Mouse (Mus musculus) hindbrain, embryonic 10.5 days (tissue): ENCODE measurements around the gene Ulk4. TPM values are rescaled to one million over a fixed set of nuclear protein-coding genes. Genes with fewer than 3 reads are reported as not detected.

ENCODE experiments used
- DNase-seq: peaks from one replicate; pipeline ENCODE4 v3.0.0-alpha.2; 2017; ENCODE audit warnings: low spot score
- H3K27ac ChIP-seq: fragments of 300-500 bp; sonication (generic); 2 replicates; pipeline ENCODE4 v1.5.1; 2016; ENCODE audit warnings: mild to moderate bottlenecking, moderate library complexity
- H3K27me3 ChIP-seq: fragments of 300-500 bp; sonication (generic); 2 replicates; pipeline ENCODE4 v1.6.1; 2016; ENCODE audit warnings: mild to moderate bottlenecking; ENCODE audit not compliant: poor library complexity, insufficient read depth, severe bottlenecking
- H3K36me3 ChIP-seq: fragments of 300-500 bp; sonication (generic); 2 replicates; pipeline ENCODE4 v1.6.1; 2016; ENCODE audit warnings: mild to moderate bottlenecking, moderate library complexity
- H3K4me1 ChIP-seq: fragments of 300-500 bp; sonication (generic); replicated peaks from 2 replicates; pipeline ENCODE4 v1.6.1; 2016; ENCODE audit warnings: mild to moderate bottlenecking
- H3K4me3 ChIP-seq: fragments of 300-500 bp; sonication (generic); 2 replicates; pipeline ENCODE4 v1.5.1; 2016; ENCODE audit warnings: mild to moderate bottlenecking, moderate library complexity
- H3K9me3 ChIP-seq: fragments of 300-500 bp; sonication (generic); 2 replicates; pipeline ENCODE4 v1.6.1; 2016; ENCODE audit warnings: mild to moderate bottlenecking, moderate library complexity
- WGBS: fragments of 180-500 bp; shearing (Covaris S2); methylation state at CpG from one replicate; pipeline ENCODE4 v1.1.7; 2016; 5-methylcytosine and 5-hydroxymethylcytosine counted together
- polyA plus RNA-seq: library from polyadenylated mRNA; unstranded; fragments of >200 nt; fragmentation: Nextera tagmentation; extraction: Ambion mirVana; gene quantifications from 2 replicates; pipeline ENCODE4 v1.2.1, GENCODE M21; 2016

Gene Ulk4
- polyA plus RNA-seq, 1 experiment from 2014 or later, result 123 TPM

DNA sequence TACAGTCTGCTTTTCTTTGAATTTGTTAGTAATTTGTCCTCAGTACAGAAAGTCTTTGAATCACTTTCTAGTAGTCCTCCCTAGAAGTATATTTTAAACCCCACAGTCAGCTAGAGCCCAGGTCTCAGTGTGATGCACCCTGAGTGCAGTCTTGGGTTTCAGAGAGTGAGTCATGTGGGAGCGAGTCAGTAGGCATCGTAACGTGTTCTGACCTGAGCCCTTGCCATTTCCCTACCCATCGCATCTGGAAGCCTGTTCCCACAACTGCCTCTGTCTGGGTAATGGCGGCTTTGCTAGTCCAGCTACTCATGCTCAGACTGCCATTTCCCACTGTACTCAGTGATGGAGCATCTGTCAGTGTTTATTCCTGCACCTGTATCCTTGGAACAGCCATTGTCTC lies 318.9 kb downstream of the Ulk4 start:
- H3K27ac ChIP-seq, result no peak overlapping the region
- H3K4me1 ChIP-seq, result peaks cover 5% of the 10 kb centered on the region
- no peak for DNase-seq
- H3K27me3 ChIP-seq, result no peaks in the 10 kb centered on the region
- H3K36me3 ChIP-seq, result peaks cover 100% of the 10 kb centered on the region
- H3K9me3 ChIP-seq, result no peaks in the 10 kb centered on the region
- no peak overlapping the region for H3K4me3 ChIP-seq
- 92% methylated on average over 5 of the region's 5 CpGs for WGBS

DNA sequence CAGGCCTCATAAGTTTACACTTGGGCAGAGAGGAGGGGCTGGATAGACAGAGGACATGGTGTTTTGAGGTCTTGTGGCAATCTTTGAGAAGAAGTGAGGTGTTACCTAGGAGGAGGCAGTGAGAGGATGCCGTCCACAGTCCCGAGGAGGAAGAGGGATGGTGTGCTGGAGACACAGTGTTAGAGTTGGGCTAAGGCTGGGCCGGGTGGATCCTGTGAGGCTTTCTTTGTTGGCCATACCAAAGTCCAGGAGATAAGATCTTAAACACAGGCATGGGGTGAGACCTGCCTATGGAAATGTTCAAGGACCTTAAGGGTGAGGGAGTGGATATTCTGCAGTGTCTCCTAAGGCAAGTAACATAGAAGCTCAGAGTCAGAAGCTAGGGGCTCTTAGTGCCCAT lies 325.1 kb downstream of the Ulk4 start:
- H3K36me3 ChIP-seq, result peaks cover 79% of the 10 kb centered on the region
- H3K9me3 ChIP-seq, result no peaks in the 10 kb centered on the region
- no peak for DNase-seq
- 0 out of 2 replicates have a peak, but pooled peaks cover 3% of the 10 kb centered on the region for H3K4me1 ChIP-seq
- no peak overlapping the region for H3K4me3 ChIP-seq
- no peaks in the 10 kb centered on the region for H3K27me3 ChIP-seq
- no peak overlapping the region for H3K27ac ChIP-seq
- WGBS, result 90% methylated on average over 3 of the region's 3 CpGs

DNA sequence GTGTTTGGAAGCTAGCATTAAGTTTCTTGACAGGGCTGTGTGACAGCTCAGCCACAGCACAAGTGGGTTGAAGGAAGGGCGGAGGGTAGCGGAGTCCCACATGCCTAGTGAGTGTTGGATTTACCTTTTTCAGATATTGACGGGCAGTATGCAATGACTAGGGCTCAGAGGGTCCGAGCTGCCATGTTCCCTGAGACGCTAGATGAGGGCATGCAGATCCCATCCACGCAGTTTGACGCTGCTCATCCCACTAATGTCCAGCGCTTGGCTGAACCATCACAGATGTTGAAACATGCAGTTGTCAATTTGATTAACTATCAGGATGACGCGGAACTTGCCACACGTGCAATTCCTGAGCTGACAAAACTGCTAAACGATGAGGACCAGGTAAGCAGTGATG lies 326.2 kb downstream of the Ulk4 start:
- peaks cover 68% of the 10 kb centered on the region for H3K36me3 ChIP-seq
- DNase-seq, result no peak
- no peaks in the 10 kb centered on the region for H3K9me3 ChIP-seq
- no peaks in the 10 kb centered on the region for H3K27me3 ChIP-seq
- WGBS, result 97% methylated on average over 12 of the region's 12 CpGs
- no peak overlapping the region for H3K4me3 ChIP-seq
- 0 out of 2 replicates have a peak, but pooled peaks cover 6% of the 10 kb centered on the region for H3K4me1 ChIP-seq
- H3K27ac ChIP-seq, result no peak overlapping the region

DNA sequence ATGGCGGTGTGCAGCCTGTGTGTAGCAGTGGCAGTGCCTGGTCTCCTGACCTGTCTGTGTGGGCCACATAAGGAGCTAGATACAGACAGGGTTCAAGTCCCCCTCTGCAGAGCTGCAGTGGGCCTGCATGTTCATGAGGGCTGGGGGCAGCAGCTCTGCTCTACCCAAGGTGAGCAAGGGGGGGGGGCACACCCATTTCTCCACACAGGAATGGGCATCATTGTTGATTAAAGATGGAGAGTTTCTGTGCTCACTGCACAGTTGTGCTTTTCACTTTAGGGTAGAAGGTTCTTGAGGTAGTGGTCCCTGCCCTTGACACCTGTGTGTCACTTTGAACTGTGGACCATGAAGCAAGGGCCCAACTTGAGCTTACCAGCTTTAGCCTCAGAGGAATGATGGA lies 328.2 kb downstream of the Ulk4 start:
- Histone ChIP-seq H3K27ac (no peak overlapping the region), H3K9me3 (no peaks in the 10 kb centered on the region), H3K36me3 (peaks cover 52% of the 10 kb centered on the region), H3K4me3 (no peak overlapping the region), H3K27me3 (no peaks in the 10 kb centered on the region), H3K4me1 (peaks cover 9% of the 10 kb centered on the region; the same call in 1 of the 2 replicates)
- WGBS, result 94% methylated on average over 1 of the region's 1 CpGs
- DNase-seq, result no peak

DNA sequence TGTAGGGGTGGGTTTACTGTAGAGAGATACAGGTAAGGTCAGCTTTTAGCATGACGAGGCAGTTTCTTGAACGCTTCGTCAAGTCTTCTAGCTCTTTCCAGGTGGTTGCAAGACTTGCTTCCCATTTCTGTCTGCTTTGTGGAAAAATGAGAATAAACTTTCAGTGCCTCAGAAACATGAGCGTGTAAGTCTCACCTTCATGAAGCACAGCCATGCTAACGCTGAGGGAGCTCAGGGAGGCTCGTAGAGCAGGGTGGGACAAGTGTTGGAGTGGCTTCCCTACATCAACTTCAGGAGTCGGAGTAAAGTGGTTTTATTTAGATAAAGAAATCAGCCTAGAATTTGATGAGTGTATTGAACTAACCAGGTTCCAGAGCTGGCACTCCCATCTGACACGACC lies 330.9 kb downstream of the Ulk4 start:
- Histone ChIP-seq H3K27ac (no peak overlapping the region), H3K27me3 (no peaks in the 10 kb centered on the region), H3K4me3 (no peak overlapping the region), H3K36me3 (peaks cover 43% of the 10 kb centered on the region), H3K4me1 (peaks cover 20% of the 10 kb centered on the region; the same call in 1 of the 2 replicates), H3K9me3 (no peaks in the 10 kb centered on the region)
- 91% methylated on average over 8 of the region's 8 CpGs for WGBS
- no peak for DNase-seq

DNA sequence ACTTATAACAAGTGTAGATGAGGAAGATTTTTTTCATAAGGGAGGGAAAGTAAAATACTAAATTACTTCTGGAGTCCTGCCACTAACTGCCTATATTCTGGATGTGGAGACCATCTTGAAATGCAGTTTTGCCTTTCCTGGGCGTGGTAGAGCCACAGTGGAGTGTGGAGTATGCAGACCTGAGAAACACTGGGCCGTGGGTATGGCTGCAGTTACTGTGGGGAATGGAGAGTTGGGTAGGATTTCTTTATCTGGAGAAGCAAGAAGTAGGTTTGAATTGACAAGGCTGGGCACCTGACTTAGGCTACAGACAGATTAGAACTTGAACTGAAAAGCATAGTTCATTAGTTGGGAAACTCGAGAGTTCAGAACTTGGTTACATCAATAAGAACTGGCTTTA lies 332.8 kb downstream of the Ulk4 start:
- Histone ChIP-seq H3K36me3 (peaks cover 42% of the 10 kb centered on the region), H3K27me3 (no peaks in the 10 kb centered on the region), H3K4me1 (peaks cover 38% of the 10 kb centered on the region), H3K4me3 (no peak overlapping the region), H3K27ac (no peak overlapping the region), H3K9me3 (no peaks in the 10 kb centered on the region)
- DNase-seq, result no peak
- WGBS, result 82% methylated on average over 3 of the region's 3 CpGs

DNA sequence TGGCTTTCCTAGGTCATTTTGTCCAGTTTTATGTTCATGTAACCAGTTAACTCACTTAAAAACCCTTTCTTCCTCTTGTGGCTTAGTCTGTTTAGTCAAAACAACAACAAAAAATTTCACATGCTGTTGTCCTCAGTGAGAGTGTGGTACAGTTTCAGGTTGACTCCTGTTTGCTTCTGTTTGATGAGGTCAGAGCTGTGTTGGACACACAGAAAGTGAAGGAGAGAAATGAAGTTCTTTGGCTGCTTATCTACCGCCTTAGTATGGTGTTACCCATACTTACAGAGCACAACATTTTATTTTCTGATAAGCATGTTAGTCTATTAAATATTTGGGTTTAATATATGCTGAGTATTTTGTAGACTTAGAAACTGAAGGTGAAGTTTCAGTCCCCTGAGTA lies 333.2 kb downstream of the Ulk4 start:
- no peak for DNase-seq
- Histone ChIP-seq H3K9me3 (no peaks in the 10 kb centered on the region), H3K27ac (no peak overlapping the region), H3K4me3 (no peak overlapping the region), H3K36me3 (peaks cover 43% of the 10 kb centered on the region), H3K27me3 (no peaks in the 10 kb centered on the region), H3K4me1 (peaks cover 39% of the 10 kb centered on the region)
- WGBS, result 99% methylated on average over 1 of the region's 1 CpGs

DNA sequence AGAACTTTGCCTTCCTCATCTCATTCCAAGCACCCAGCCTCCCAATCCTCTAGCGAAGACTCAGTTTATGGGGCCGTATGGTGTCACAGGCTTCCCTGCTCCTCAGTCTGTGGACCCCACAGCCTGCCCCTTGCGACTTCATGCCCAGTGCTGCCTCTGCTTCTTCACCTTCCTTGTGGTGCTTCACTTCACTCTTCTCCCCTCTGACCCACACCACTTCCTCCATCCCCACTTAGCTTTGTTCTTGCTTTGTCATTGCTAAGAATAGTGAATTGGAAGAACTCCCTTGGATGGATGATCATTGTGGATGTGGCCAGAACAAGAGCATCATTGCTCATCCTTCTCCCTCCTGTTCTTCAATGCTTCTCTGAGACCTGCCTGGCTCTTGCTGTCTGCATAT lies 336.1 kb downstream of the Ulk4 start:
- Histone ChIP-seq H3K9me3 (no peaks in the 10 kb centered on the region), H3K36me3 (peaks cover 54% of the 10 kb centered on the region), H3K4me1 (peaks cover 63% of the 10 kb centered on the region), H3K4me3 (no peak overlapping the region), H3K27me3 (no peaks in the 10 kb centered on the region), H3K27ac (no peak overlapping the region)
- DNase-seq, result no peak
- 90% methylated on average over 3 of the region's 3 CpGs for WGBS

DNA sequence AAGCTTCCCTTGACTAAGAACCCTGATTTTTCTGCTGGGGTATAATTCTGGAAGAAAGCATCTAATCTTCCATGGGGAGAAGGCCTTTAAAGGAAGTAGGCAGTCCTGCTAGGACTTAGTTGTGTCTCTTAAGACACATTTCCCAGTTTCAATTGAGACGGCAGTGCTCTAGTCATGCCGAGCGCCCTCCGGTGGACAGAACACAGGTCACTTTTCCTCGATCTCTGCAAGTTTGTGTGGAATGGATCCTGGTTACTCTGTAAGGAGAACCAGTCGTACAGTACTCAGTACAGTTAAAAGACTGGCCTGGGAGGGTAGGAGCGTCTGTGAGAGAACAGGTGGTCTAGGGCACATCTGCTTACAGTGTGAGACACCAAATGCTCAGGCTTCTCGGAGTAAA lies 340.6 kb downstream of the Ulk4 start:
- Histone ChIP-seq H3K27me3 (no peaks in the 10 kb centered on the region), H3K27ac (no peak overlapping the region), H3K4me1 (peaks cover 71% of the 10 kb centered on the region), H3K36me3 (peaks cover 34% of the 10 kb centered on the region), H3K9me3 (no peaks in the 10 kb centered on the region), H3K4me3 (peak overlapping the region; percentile 76)
- peak; percentile 64 for DNase-seq
- WGBS, result 39% methylated on average over 8 of the region's 8 CpGs

DNA sequence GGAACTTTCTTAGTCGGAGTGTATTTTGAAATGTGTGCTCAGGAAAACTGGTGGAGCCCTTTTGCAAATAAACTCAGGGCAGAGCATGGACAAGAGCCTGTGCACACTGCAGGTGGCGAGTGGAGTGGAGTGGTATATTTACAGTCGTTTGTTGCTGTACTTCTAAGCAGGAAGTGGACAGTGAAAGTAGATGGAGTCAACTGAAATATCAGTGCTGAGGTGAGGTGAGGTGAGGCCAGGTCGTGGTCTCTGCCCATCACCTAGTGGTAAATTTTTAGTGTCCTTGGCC lies 341.4 kb downstream of the Ulk4 start:
- DNase-seq, result no peak
- WGBS, result 30% methylated on average over 4 of the region's 4 CpGs
- no peaks in the 10 kb centered on the region for H3K27me3 ChIP-seq
- H3K4me3 ChIP-seq, result peak overlapping the region; percentile 76
- peaks cover 27% of the 10 kb centered on the region for H3K36me3 ChIP-seq
- peaks cover 66% of the 10 kb centered on the region for H3K4me1 ChIP-seq
- H3K27ac ChIP-seq, result no peak overlapping the region
- H3K9me3 ChIP-seq, result no peaks in the 10 kb centered on the region

DNA sequence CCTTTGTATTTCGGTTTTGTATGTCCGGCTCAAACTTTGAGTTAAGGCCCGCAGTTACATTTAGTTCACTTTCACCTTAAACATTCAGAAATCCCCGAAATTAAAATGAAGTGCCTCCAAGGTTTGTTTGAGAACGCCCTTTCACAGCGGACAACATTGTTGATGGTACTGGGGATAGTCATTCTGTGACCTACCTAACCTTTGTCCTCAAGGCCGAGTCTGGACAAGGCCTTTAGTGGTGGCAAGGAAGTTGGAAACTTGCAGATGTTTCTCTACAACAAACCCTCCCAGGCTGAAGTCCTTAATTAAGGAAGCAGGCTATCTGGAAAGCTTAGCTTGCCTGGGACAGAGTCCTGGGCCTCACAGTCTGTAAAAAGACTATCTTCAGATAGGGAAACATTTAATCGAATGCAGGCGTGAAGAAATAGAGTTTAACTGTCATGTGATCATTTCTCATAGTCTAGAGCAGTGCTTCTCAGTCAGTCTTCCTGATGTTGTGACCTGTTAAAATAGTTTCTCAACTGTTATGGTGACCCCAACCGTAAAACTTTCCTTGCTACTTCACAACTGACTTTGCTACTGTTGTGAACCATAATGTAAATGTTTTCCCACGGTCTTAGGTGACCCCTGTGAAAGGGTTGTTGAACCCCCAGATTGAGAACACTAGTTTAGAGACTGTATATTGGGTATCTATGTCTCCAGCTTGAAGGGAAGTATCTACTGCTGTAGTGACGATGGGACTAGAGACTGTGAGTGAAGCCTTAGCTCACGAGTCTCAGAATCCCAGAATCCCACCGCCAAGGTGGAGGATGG lies 342.0 kb downstream of the Ulk4 start:
- 17% methylated on average over 14 of the region's 14 CpGs for WGBS
- peak overlapping the region; percentile 97 for H3K27ac ChIP-seq
- no peak for DNase-seq

DNA sequence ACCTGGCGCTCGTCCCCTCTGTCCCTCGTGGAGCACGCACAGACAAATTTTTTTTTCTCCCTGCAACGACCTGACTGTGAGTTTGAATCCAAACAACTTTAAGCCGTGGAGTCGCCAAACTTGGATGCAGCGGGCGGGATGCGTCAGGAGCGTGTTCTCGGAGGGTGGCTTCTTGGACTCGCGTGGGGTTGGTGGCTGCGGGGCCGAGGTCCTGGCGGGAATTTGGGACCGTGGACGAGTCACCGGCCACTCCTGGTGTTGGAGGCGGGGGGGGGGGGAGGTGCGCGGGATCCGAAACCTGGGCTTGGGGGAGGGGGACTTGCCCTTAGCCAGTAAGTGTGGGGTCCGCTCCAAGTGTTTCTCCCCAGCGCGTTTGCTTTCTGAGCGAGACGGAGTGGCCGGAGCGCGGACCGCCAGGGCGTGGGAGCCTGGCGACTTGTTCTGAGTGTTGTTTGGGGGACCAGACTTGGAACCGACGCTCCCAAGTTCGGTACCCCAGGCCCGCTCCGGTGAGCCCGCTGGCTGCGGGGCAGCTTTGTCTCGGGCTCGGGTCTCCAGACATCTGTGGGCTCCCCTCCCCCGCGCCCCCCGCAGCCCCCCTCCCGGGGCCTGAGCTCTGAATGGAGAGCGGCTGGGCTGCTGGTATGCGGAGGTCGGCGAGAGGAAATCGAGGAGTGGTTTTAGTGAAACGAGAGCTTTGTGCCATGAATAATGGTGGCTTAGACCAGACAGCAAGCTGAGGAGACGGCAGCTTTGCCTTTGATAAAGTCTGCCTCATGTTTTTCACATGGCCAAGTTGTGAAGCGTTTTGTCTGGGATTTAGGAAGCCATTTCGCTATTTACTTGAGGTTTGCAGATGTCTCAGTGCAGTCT lies 342.9 kb downstream of the Ulk4 start:
- Histone ChIP-seq H3K9me3 (no peaks in the 10 kb centered on the region), H3K4me3 (peak overlapping the region; percentile 76), H3K36me3 (peaks cover 14% of the 10 kb centered on the region), H3K27me3 (no peaks in the 10 kb centered on the region), H3K4me1 (peaks cover 56% of the 10 kb centered on the region), H3K27ac (peak overlapping the region; percentile 97)
- under 1% methylated on average over 57 of the region's 57 CpGs for WGBS
- peak; percentile 82 for DNase-seq

More for the DNA sequence above, 342.0 kb downstream of the Ulk4 start:
- H3K4me1 ChIP-seq, result peaks cover 61% of the 10 kb centered on the region
- no peaks in the 10 kb centered on the region for H3K9me3 ChIP-seq
- H3K27me3 ChIP-seq, result no peaks in the 10 kb centered on the region
- peak overlapping the region; percentile 76 for H3K4me3 ChIP-seq
- peaks cover 23% of the 10 kb centered on the region for H3K36me3 ChIP-seq

DNA sequence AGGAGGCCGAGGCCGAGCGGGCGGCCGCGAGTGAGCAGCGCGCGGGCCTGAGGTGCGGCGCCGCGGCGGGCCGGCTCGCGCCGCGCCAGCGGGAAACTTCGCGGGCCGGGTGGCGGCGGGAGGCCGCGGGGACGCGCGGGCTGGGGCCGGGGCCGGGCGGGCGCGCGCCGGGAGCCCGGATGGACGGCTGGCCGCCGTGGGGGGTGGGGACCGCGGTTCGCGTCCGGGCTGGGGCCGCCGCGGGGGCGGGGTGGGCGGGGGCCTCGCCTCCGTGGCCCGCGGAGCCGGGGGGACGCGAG lies 343.5 kb downstream of the Ulk4 start:
- H3K9me3 ChIP-seq, result no peaks in the 10 kb centered on the region
- H3K36me3 ChIP-seq, result peaks cover 13% of the 10 kb centered on the region
- DNase-seq, result no peak
- WGBS, result under 1% methylated on average over 52 of the region's 58 CpGs
- H3K4me1 ChIP-seq, result peaks cover 56% of the 10 kb centered on the region
- H3K4me3 ChIP-seq, result peak overlapping the region; percentile 76
- peak overlapping the region; percentile 97 for H3K27ac ChIP-seq
- H3K27me3 ChIP-seq, result no peaks in the 10 kb centered on the region
